Mouse (Mus musculus): ENCODE measurements around the gene Clpsl2. TPM values are rescaled to one million over a fixed set of nuclear protein-coding genes. Genes with fewer than 3 reads are reported as not detected.

Gene Clpsl2
- polyA plus RNA-seq, 1 experiment from 2014 or later = not detected

DNA sequence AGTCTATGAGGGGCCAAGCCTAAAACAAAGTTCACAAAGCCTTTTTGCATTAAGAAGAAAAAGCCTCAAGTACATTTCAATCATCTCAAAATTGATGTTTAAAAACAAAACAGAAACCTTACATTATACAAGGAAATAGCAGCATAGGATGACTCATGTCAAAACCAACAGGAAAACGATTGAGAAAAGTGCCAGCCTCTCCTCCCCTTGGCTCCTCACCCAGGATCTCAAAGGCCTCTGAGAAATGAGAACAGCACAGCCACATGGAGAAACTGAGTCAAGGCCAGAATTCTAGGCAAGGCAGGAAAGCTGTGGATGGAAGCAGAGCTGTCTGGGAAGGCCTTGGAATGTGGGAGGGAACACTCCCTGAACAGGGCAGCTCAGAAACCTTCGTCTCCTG lies 39.4 kb downstream of the Clpsl2 start:
- Histone ChIP-seq H3K4me2 (ENCODE audit: low read length) (no peak overlapping the region), H3K36me3 (ENCODE audit: control insufficient read depth, insufficient read depth, low read length) (peaks cover 24% of the 10 kb centered on the region), H3K4me3 (ENCODE audit: low read length) (no peak overlapping the region), H3K27ac (ENCODE audit: low read depth, low read length) (no peak overlapping the region), H3K4me1 (ENCODE audit: control insufficient read depth, insufficient read depth, low read depth, low read length) (no peaks in the 10 kb centered on the region), H3K27me3 (replicated peaks; ENCODE audit: control insufficient read depth, insufficient read depth, low read length) (no peaks in the 10 kb centered on the region), H3K9me3 (ENCODE audit: control insufficient read depth, low read length) (no peaks in the 10 kb centered on the region), H3K9ac (ENCODE audit: low read depth, low read length) (no peak overlapping the region)
- 71% methylated on average over 2 of the region's 2 CpGs for WGBS
- ATAC-seq = no peak

DNA sequence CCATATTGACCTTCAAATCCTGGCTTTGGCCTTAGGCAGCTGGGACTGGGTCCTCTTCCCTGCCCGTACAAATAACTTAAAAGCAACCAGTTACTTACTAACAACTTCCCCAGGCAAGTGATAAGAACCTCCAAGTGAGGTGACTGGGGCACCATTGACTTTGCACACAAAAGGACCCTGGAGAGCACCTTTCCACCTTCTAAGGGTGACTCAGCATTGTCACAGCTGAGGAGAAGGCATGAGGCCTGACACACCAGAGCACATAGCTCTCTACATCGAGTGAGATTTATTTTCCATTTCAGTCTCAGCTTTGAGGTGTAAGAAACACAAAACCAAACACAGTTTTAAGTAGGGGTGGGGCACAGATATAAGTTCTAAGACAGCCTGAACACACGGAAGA lies 41.4 kb downstream of the Clpsl2 start:
- H3K4me3 ChIP-seq (ENCODE audit: low read length) = no peak overlapping the region
- H3K27ac ChIP-seq (ENCODE audit: low read depth, low read length) = no peak overlapping the region
- no peak for ATAC-seq
- H3K9me3 ChIP-seq (ENCODE audit: control insufficient read depth, low read length) = no peaks in the 10 kb centered on the region
- no peak overlapping the region for H3K4me2 ChIP-seq (ENCODE audit: low read length)
- peaks cover 27% of the 10 kb centered on the region for H3K36me3 ChIP-seq (ENCODE audit: control insufficient read depth, insufficient read depth, low read length)
- H3K27me3 ChIP-seq (replicated peaks; ENCODE audit: control insufficient read depth, insufficient read depth, low read length) = no peaks in the 10 kb centered on the region
- H3K9ac ChIP-seq (ENCODE audit: low read depth, low read length) = no peak overlapping the region
- no peaks in the 10 kb centered on the region for H3K4me1 ChIP-seq (ENCODE audit: control insufficient read depth, insufficient read depth, low read depth, low read length)
- 88% methylated on average over 3 of the region's 3 CpGs for WGBS

DNA sequence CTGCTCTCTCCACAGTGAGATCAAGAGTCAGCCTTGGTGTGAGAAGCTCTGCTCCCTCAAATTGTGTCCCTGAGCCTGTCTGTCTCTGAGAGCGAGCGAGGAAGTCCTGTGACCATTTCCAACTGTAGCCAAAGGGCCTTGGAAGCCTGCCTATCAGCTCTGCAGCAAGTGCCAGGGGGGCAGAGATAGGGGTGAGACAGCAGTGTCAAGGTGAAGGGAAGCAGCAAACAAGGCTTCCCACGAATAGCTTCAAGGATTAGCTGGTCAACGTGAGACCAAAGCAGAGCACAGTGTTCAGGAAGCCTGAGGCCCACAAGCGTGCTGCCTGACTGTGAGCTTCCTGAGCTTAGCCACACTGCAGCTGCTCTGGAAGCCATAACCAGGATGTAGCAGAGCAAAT lies 42.3 kb downstream of the Clpsl2 start:
- Histone ChIP-seq H3K36me3 (ENCODE audit: control insufficient read depth, insufficient read depth, low read length) (peaks cover 32% of the 10 kb centered on the region), H3K27me3 (replicated peaks; ENCODE audit: control insufficient read depth, insufficient read depth, low read length) (no peaks in the 10 kb centered on the region), H3K4me2 (ENCODE audit: low read length) (no peak overlapping the region), H3K9ac (ENCODE audit: low read depth, low read length) (no peak overlapping the region), H3K9me3 (ENCODE audit: control insufficient read depth, low read length) (no peaks in the 10 kb centered on the region), H3K27ac (ENCODE audit: low read depth, low read length) (no peak overlapping the region), H3K4me1 (ENCODE audit: control insufficient read depth, insufficient read depth, low read depth, low read length) (no peaks in the 10 kb centered on the region), H3K4me3 (ENCODE audit: low read length) (no peak overlapping the region)
- no peak for ATAC-seq
- 97% methylated on average over 5 of the region's 5 CpGs for WGBS

DNA sequence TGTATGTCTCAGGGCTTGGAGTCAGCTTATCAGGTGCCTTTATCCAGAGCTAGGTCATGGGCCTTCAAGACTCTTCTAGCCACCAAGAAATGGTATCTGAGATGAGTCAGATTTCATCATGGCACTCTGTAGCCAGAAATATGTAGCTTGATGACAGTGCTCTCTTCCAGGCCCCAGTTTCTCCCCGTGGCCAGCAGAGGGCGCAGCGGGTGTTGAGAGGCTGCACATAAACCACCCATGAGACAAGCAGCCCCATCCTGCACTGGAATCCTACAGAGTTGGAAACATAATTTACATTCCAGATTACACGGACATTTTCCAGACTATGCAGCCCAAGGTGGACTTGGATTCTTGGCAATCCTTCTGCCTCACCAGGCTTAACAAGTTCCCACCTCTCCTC lies 43.8 kb downstream of the Clpsl2 start:
- no peak overlapping the region for H3K9ac ChIP-seq (ENCODE audit: low read depth, low read length)
- H3K27me3 ChIP-seq (replicated peaks; ENCODE audit: control insufficient read depth, insufficient read depth, low read length) = no peaks in the 10 kb centered on the region
- no peak; the same call in 1 of the 2 replicates for ATAC-seq
- H3K9me3 ChIP-seq (ENCODE audit: control insufficient read depth, low read length) = no peaks in the 10 kb centered on the region
- no peak overlapping the region for H3K4me2 ChIP-seq (ENCODE audit: low read length)
- H3K27ac ChIP-seq (ENCODE audit: low read depth, low read length) = no peak overlapping the region
- H3K4me3 ChIP-seq (ENCODE audit: low read length) = no peak overlapping the region
- WGBS = 20% methylated on average over 4 of the region's 4 CpGs
- no peaks in the 10 kb centered on the region for H3K4me1 ChIP-seq (ENCODE audit: control insufficient read depth, insufficient read depth, low read depth, low read length)
- H3K36me3 ChIP-seq (ENCODE audit: control insufficient read depth, insufficient read depth, low read length) = peaks cover 42% of the 10 kb centered on the region

DNA sequence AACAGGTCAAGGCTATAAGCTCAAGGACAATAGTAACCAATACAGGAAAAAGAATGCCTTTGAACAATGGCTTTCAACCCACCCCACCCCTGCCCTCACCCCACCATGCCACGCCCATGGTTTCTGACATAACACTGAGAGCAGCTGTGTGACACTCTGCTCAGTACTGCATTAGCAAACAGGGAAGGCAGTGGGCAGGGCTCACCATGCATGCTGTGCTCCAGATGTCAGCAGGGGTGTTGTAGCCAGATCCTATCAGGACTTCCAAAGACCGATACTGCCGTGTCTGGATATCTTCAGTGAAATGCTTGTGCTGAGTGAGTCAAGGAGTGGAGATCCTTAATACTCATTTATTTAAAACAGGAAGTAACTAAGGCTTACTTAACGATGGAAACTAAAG lies 44.8 kb downstream of the Clpsl2 start:
- ATAC-seq = no peak
- peaks cover 43% of the 10 kb centered on the region for H3K36me3 ChIP-seq (ENCODE audit: control insufficient read depth, insufficient read depth, low read length)

DNA sequence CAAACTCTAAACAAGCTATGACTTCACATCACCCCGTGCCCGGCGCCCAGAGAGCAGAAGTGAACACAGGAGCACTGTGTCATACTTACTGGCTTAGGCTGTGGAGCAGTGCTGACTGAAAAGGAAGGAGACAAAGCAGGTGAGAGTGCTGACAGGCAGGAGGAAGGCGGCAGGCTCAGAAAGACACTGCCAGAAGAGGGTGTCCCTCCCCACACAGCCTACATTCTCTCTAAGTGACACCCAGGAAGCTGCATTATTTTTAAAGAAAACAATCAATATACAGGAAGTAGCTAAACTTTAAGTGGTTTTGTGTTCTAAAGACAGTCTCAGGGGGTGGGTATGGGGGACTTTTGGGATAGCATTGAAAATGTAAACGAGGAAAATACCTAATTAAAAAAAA lies 51.6 kb downstream of the Clpsl2 start:
- ATAC-seq = no peak
- Histone ChIP-seq H3K27ac (ENCODE audit: low read depth, low read length) (no peak overlapping the region), H3K4me1 (ENCODE audit: control insufficient read depth, insufficient read depth, low read depth, low read length) (no peaks in the 10 kb centered on the region), H3K9me3 (ENCODE audit: control insufficient read depth, low read length) (no peaks in the 10 kb centered on the region), H3K27me3 (replicated peaks; ENCODE audit: control insufficient read depth, insufficient read depth, low read length) (no peaks in the 10 kb centered on the region), H3K4me2 (ENCODE audit: low read length) (no peak overlapping the region), H3K36me3 (ENCODE audit: control insufficient read depth, insufficient read depth, low read length) (peaks cover 57% of the 10 kb centered on the region), H3K9ac (ENCODE audit: low read depth, low read length) (no peak overlapping the region), H3K4me3 (ENCODE audit: low read length) (no peak overlapping the region)
- 94% methylated on average over 5 of the region's 5 CpGs for WGBS

More for the DNA sequence above, 44.8 kb downstream of the Clpsl2 start:
- Histone ChIP-seq H3K27ac (ENCODE audit: low read depth, low read length) (no peak overlapping the region), H3K4me1 (ENCODE audit: control insufficient read depth, insufficient read depth, low read depth, low read length) (no peaks in the 10 kb centered on the region), H3K4me3 (ENCODE audit: low read length) (no peak overlapping the region), H3K4me2 (ENCODE audit: low read length) (no peak overlapping the region), H3K27me3 (replicated peaks; ENCODE audit: control insufficient read depth, insufficient read depth, low read length) (no peaks in the 10 kb centered on the region), H3K9me3 (ENCODE audit: control insufficient read depth, low read length) (no peaks in the 10 kb centered on the region), H3K9ac (ENCODE audit: low read depth, low read length) (no peak overlapping the region)
- WGBS = 70% methylated on average over 4 of the region's 4 CpGs

DNA sequence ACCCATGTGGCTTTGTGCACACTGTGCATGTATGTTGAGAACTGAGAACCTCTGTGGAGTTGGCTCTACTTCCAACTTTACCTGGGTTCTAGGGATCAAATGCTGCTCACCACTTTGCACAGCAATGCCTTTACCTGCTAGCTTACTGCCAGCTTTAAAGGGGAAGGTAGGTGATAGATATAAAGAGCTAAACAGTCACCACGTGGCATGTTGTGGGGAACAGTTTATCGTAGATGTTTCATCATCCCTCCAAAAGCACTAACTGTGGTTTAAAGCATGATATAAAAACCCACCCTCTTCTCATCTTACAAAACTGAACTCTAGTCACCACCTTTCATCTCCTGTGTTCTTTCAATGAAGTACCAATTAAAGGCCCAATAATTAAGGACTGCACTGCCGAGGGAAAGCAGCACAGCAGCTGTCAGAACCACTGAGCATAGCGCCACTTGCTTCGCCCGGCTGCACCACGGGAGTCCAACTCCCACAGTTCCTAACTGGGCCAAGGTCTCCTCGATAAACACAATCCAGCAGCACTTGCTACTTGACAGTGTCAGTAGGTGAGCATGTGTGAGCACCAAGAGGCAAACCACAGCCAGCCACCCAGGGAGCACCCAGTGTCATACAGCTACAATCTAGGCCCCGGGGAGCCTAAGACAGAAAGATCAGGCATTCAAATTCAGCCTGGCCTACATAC lies 52.5 kb downstream of the Clpsl2 start:
- Histone ChIP-seq H3K9me3 (ENCODE audit: control insufficient read depth, low read length) (no peaks in the 10 kb centered on the region), H3K4me2 (ENCODE audit: low read length) (no peak overlapping the region), H3K36me3 (ENCODE audit: control insufficient read depth, insufficient read depth, low read length) (peaks cover 51% of the 10 kb centered on the region), H3K27ac (ENCODE audit: low read depth, low read length) (no peak overlapping the region), H3K27me3 (replicated peaks; ENCODE audit: control insufficient read depth, insufficient read depth, low read length) (no peaks in the 10 kb centered on the region), H3K4me3 (ENCODE audit: low read length) (no peak overlapping the region), H3K9ac (ENCODE audit: low read depth, low read length) (no peak overlapping the region), H3K4me1 (ENCODE audit: control insufficient read depth, insufficient read depth, low read depth, low read length) (no peaks in the 10 kb centered on the region)
- WGBS = 83% methylated on average over 9 of the region's 9 CpGs
- ATAC-seq = no peak

Small RNA genes lying within 50 kb of the gene (microRNA-seq; reads per million reads assigned to microRNA genes)
- not detected for gene Gm25195
- gene Mir6969 = not detected

Other genes with a start within 250 kb of the Clpsl2 start
- gene Fance, start 235.9 kb upstream of the Clpsl2 start, polyA plus RNA-seq (2015; fragmentation: Nextera tagmentation; extraction: Ambion mirVana) = 25.0 and 25.7 TPM in 2 replicates
- gene Rpl10a, start 220.9 kb upstream of the Clpsl2 start, polyA plus RNA-seq (2015; fragmentation: Nextera tagmentation; extraction: Ambion mirVana) = 287 and 323 TPM in 2 replicates
- 1.4 and 2.0 TPM in 2 replicates for gene Tead3, start 198.6 kb upstream of the Clpsl2 start, polyA plus RNA-seq (2015; fragmentation: Nextera tagmentation; extraction: Ambion mirVana)
- gene Tulp1, start 184.2 kb upstream of the Clpsl2 start, polyA plus RNA-seq (2015; fragmentation: Nextera tagmentation; extraction: Ambion mirVana) = 1.5 and 1.6 TPM in 2 replicates
- 26.7 and 30.8 TPM in 2 replicates for gene Fkbp5, start 31.9 kb upstream of the Clpsl2 start, polyA plus RNA-seq (2015; fragmentation: Nextera tagmentation; extraction: Ambion mirVana)
- not detected in 2 replicates for gene Armc12, start 18.6 kb upstream of the Clpsl2 start, polyA plus RNA-seq (2015; fragmentation: Nextera tagmentation; extraction: Ambion mirVana)
- gene Clps, start 11.4 kb downstream of the Clpsl2 start, polyA plus RNA-seq (2015; fragmentation: Nextera tagmentation; extraction: Ambion mirVana) = not detected in 2 replicates
- gene Lhfpl5, start 26.2 kb downstream of the Clpsl2 start, polyA plus RNA-seq (2015; fragmentation: Nextera tagmentation; extraction: Ambion mirVana) = 20.1 and 26.9 TPM in 2 replicates
- gene Srpk1, start 73.3 kb downstream of the Clpsl2 start, polyA plus RNA-seq (2015; fragmentation: Nextera tagmentation; extraction: Ambion mirVana) = 79.4 and 80.8 TPM in 2 replicates
- gene Slc26a8, start 140.8 kb downstream of the Clpsl2 start, polyA plus RNA-seq (2015; fragmentation: Nextera tagmentation; extraction: Ambion mirVana) = 1.4 TPM in 2 replicates
- 22.7 and 24.0 TPM in 2 replicates for gene Mapk14, start 141.9 kb downstream of the Clpsl2 start, polyA plus RNA-seq (2015; fragmentation: Nextera tagmentation; extraction: Ambion mirVana)
- gene AC170998.1, start 176.7 kb downstream of the Clpsl2 start, polyA plus RNA-seq (2015; fragmentation: Nextera tagmentation; extraction: Ambion mirVana) = 1.9 TPM in 2 replicates
- gene Mapk13, start 219.9 kb downstream of the Clpsl2 start, polyA plus RNA-seq (2015; fragmentation: Nextera tagmentation; extraction: Ambion mirVana) = 1.2 and 2.0 TPM in 2 replicates